Mouse (Mus musculus) MEL (cell line): ENCODE results near the gene Dbn1. TPM values are rescaled to one million over a fixed set of nuclear protein-coding genes. Genes with fewer than 3 reads are reported as not detected.

Experiments
- DNase-seq: peaks from one replicate; pipeline ENCODE4 v3.0.0; 2011; ENCODE audit warnings: low read depth, low spot score
- H3K27ac ChIP-seq: 2 replicates; pipeline ENCODE4 v1.5.1; 2012; ENCODE audit warnings: low read depth, mild to moderate bottlenecking, control low read depth, low read length, moderate library complexity; ENCODE audit not compliant: control insufficient read depth
- H3K27me3 ChIP-seq, 2 experiments: fragments of 150-350 bp in 1 of 2; sonication (generic) in 1 of 2; 2 replicates each; pipeline ENCODE4 v1.6.1; 2012; ENCODE audit warnings: low read length in 2 of 2, mild to moderate bottlenecking in 2 of 2, improper control_type of control experiment in 1 of 2, moderate library complexity in 1 of 2; ENCODE audit not compliant: insufficient read depth in 2 of 2, control insufficient read depth in 1 of 2
- H3K36me3 ChIP-seq, 2 experiments: 2 replicates each; pipeline ENCODE4 v1.6.1; 2012 to 2014; ENCODE audit warnings: low read length in 2 of 2, improper control_type of control experiment in 1 of 2, inconsistent platforms in 1 of 2, mild to moderate bottlenecking in 1 of 2; ENCODE audit not compliant: insufficient read depth in 2 of 2, control insufficient read depth in 1 of 2
- H3K4me1 ChIP-seq, 2 experiments: fragments of 150-350 bp in 1 of 2; sonication (generic) in 1 of 2; 2 replicates each; pipeline ENCODE4 v1.6.1; 2012; ENCODE audit warnings: low read length in 2 of 2, improper control_type of control experiment in 1 of 2, mild to moderate bottlenecking in 1 of 2; ENCODE audit not compliant: insufficient read depth in 2 of 2, control insufficient read depth in 1 of 2
- H3K4me3 ChIP-seq, 2 experiments: fragments of 150-350 bp in 1 of 2; sonication (generic) in 1 of 2; 2 replicates each; pipeline ENCODE4 v1.5.1; 2012; ENCODE audit warnings: low read depth in 2 of 2, low read length in 2 of 2, mild to moderate bottlenecking in 2 of 2, moderate library complexity in 2 of 2, control low read depth in 1 of 2, improper control_type of control experiment in 1 of 2; ENCODE audit not compliant: control insufficient read depth in 1 of 2, insufficient read depth in 1 of 2
- H3K79me2 ChIP-seq: 2 replicates; pipeline ENCODE4 v1.6.1; 2012; ENCODE audit warnings: mild to moderate bottlenecking, low read length, moderate library complexity; ENCODE audit not compliant: control insufficient read depth, poor library complexity, insufficient read depth
- H3K9ac ChIP-seq: 2 replicates; pipeline ENCODE4 v1.6.1; 2012; ENCODE audit warnings: low read depth, mild to moderate bottlenecking, control low read depth, low read length, moderate library complexity; ENCODE audit not compliant: control insufficient read depth, poor library complexity, severe bottlenecking
- H3K9me3 ChIP-seq: fragments of 150-350 bp; sonication (generic); replicated peaks from 2 replicates; pipeline ENCODE4 v1.6.1; 2012; ENCODE audit warnings: mild to moderate bottlenecking, low read length, improper control_type of control experiment, moderate library complexity; ENCODE audit not compliant: insufficient read depth
- BHLHE40 ChIP-seq: IDR thresholded peaks from 2 replicates; pipeline ENCODE4 v1.6.1; 2012; ENCODE audit warnings: low read depth, mild to moderate bottlenecking, inconsistent platforms, low read length, improper control_type of control experiment, borderline replicate concordance
- CHD1 ChIP-seq: IDR thresholded peaks from 2 replicates; pipeline ENCODE4 v1.6.1; 2012; ENCODE audit warnings: low read depth, mild to moderate bottlenecking, inconsistent platforms, low read length, improper control_type of control experiment
- ELF1 ChIP-seq: IDR thresholded peaks from 2 replicates; pipeline ENCODE4 v1.6.1; 2014; ENCODE audit warnings: low read depth, mild to moderate bottlenecking, inconsistent platforms, low read length, improper control_type of control experiment, moderate library complexity
- ETS1 ChIP-seq: IDR thresholded peaks from 2 replicates; pipeline ENCODE4 v1.6.1; 2012; ENCODE audit warnings: low read depth, mild to moderate bottlenecking, inconsistent platforms, low read length, improper control_type of control experiment, moderate library complexity
- GABPA ChIP-seq: IDR thresholded peaks from 2 replicates; pipeline ENCODE4 v1.6.1; 2012; ENCODE audit warnings: low read depth, mild to moderate bottlenecking, inconsistent platforms, low read length, improper control_type of control experiment, moderate library complexity
- GATA1 ChIP-seq: IDR thresholded peaks from 2 replicates; pipeline ENCODE4 v1.6.1; 2011; ENCODE audit warnings: low read depth, low read length, improper control_type of control experiment
- HCFC1 ChIP-seq: IDR thresholded peaks from 2 replicates; pipeline ENCODE4 v1.6.1; 2012; ENCODE audit warnings: low read depth, mild to moderate bottlenecking, inconsistent platforms, low read length, improper control_type of control experiment, moderate library complexity
- MEF2A ChIP-seq: IDR thresholded peaks from 2 replicates; pipeline ENCODE4 v1.6.1; 2014; ENCODE audit warnings: low read depth, mild to moderate bottlenecking, inconsistent platforms, low read length, improper control_type of control experiment; ENCODE audit not compliant: poor library complexity, insufficient replicate concordance, severe bottlenecking; ENCODE audit errors: extremely low read depth
- MYB ChIP-seq: IDR thresholded peaks from 2 replicates; pipeline ENCODE4 v1.6.1; 2011; ENCODE audit warnings: mild to moderate bottlenecking, low read depth, low read length, improper control_type of control experiment
- POLR2A ChIP-seq, 2 experiments: IDR thresholded peaks; 2 replicates each; pipeline ENCODE4 v1.6.1; 2011 to 2012; ENCODE audit warnings: low read length in 2 of 2, mild to moderate bottlenecking in 2 of 2, control low read depth in 1 of 2, improper control_type of control experiment in 1 of 2, low read depth in 1 of 2, moderate library complexity in 1 of 2; ENCODE audit not compliant: control insufficient read depth in 1 of 2, insufficient read depth in 1 of 2, poor library complexity in 1 of 2
- POLR2AphosphoS2 ChIP-seq: IDR thresholded peaks from 2 replicates; pipeline ENCODE4 v1.6.1; 2011; ENCODE audit warnings: low read length, improper control_type of control experiment
- POLR2AphosphoS5 ChIP-seq: IDR thresholded peaks from 2 replicates; pipeline ENCODE4 v1.6.1; 2012; ENCODE audit warnings: low read depth, borderline replicate concordance, mild to moderate bottlenecking, inconsistent platforms, low read length, moderate library complexity, mixed read lengths
- UBTF ChIP-seq: IDR thresholded peaks from 2 replicates; pipeline ENCODE4 v1.6.1; 2012; ENCODE audit warnings: low read depth, mild to moderate bottlenecking, inconsistent platforms, low read length, improper control_type of control experiment, moderate library complexity, borderline replicate concordance; ENCODE audit not compliant: insufficient read depth
- USF1 ChIP-seq: IDR thresholded peaks from 2 replicates; pipeline ENCODE4 v1.6.1; 2014; ENCODE audit warnings: low read depth, mild to moderate bottlenecking, inconsistent platforms, low read length, improper control_type of control experiment, moderate library complexity
- ZNF384 ChIP-seq: IDR thresholded peaks from 2 replicates; pipeline ENCODE4 v1.6.1; 2012; ENCODE audit warnings: low read depth, mild to moderate bottlenecking, inconsistent platforms, low read length, improper control_type of control experiment
- polyA plus RNA-seq, 2 experiments: library from polyadenylated mRNA; stranded (reverse) in 1 of 2; unstranded in 1 of 2; fragments of >175 nt in 1 of 2; fragments of >200 nt in 1 of 2; gene quantifications; 2 replicates each; pipeline versions ENCODE4 v1.2.1 to v1.2.4; 2012; ENCODE audit warnings: low replicate concordance in 2 of 2, low read depth in 1 of 2; ENCODE audit not compliant: insufficient read length in 2 of 2, insufficient read depth in 1 of 2, missing spikeins in 1 of 2
- total RNA-seq: library from RNA; depleted of rRNA; stranded (reverse); fragments of 300-350 nt; gene quantifications from 2 replicates; pipeline ENCODE4 v1.2.3, GENCODE M21; 2012

Dbn1 gene
- total and polyA plus RNA-seq, 3 experiments = 0.04 to 0.53 TPM; not detected in 1

- H3K79me2 ChIP-seq = no peaks in the 10 kb centered on the region
Measured at GRCm38 (mm10) chr13:55527212-55527611, 39.3 kb upstream of the Dbn1 start.

GRCm38 (mm10) chr13:55525733-55526553, 38.0 kb upstream of the Dbn1 start:
- H3K27ac ChIP-seq = no peak overlapping the region

More at GRCm38 (mm10) chr13:55527212-55527611, 39.3 kb upstream of the Dbn1 start:
- Histone ChIP-seq H3K27ac (peak overlapping the region; percentile 63; the same call in 1 of the 2 replicates), H3K36me3 (peaks cover 2 to 18% of the 10 kb centered on the region in 2 experiments; a peak in 3 of 4 replicates), H3K27me3 (no peaks in the 10 kb centered on the region), H3K4me1 (peaks cover 0 to 31% of the 10 kb centered on the region in 2 experiments; a peak in 3 of 4 replicates), H3K9me3 (no peaks in the 10 kb centered on the region), H3K9ac (no peak overlapping the region), H3K4me3 (no peak overlapping the region)
- TF ChIP-seq MYB = no peak
- no peak for DNase-seq

GRCm38 (mm10) chr13:55523951-55524600, 36.2 kb upstream of the Dbn1 start:
- no peak for DNase-seq
- Histone ChIP-seq H3K27ac (no peak overlapping the region), H3K4me3 (no peak overlapping the region), H3K27me3 (no peaks in the 10 kb centered on the region), H3K79me2 (no peaks in the 10 kb centered on the region), H3K9me3 (no peaks in the 10 kb centered on the region), H3K36me3 (peaks cover 0 to 18% of the 10 kb centered on the region in 2 experiments; a peak in 2 of 4 replicates), H3K9ac (no peak overlapping the region)
- no peak for TF ChIP-seq ETS1
- no peak for TF ChIP-seq UBTF
- no peak for TF ChIP-seq POLR2AphosphoS2
- no peak for TF ChIP-seq GABPA
- TF ChIP-seq POLR2AphosphoS5 = no peak
- TF ChIP-seq MYB = no peak
- TF ChIP-seq HCFC1 = no peak
- no peak for TF ChIP-seq BHLHE40
- TF ChIP-seq ELF1 = no peak
- TF ChIP-seq MEF2A = no peak
- no peak for TF ChIP-seq ZNF384
- TF ChIP-seq GATA1 = no peak
- TF ChIP-seq POLR2A (IDR thresholded peaks at IDR 0.05; ENCODE audit: control insufficient read depth in 1 of 2, insufficient read depth in 1 of 2, low read depth in 1 of 2, low read length in 2 of 2, poor library complexity in 1 of 2) = no peak
- TF ChIP-seq, all 39 proteins: peak for 0
- H3K4me1 ChIP-seq = peaks cover 0 to 21% of the 10 kb centered on the region in 2 experiments; a peak in 3 of 4 replicates

More at GRCm38 (mm10) chr13:55525733-55526553, 38.0 kb upstream of the Dbn1 start:
- Histone ChIP-seq H3K4me1 (peaks cover 0 to 31% of the 10 kb centered on the region in 2 experiments; a peak in 3 of 4 replicates), H3K79me2 (no peaks in the 10 kb centered on the region), H3K9me3 (no peaks in the 10 kb centered on the region), H3K36me3 (peaks cover 2 to 18% of the 10 kb centered on the region in 2 experiments; a peak in 3 of 4 replicates), H3K9ac (no peak overlapping the region), H3K27me3 (no peaks in the 10 kb centered on the region), H3K4me3 (no peak overlapping the region)
- TF ChIP-seq CHD1 (no peak), USF1 (peak; percentile 53), ETS1 (no peak)
- no peak for DNase-seq
